Mouse (Mus musculus): ENCODE data around the gene Ksr2.

Gene Ksr2

DNA sequence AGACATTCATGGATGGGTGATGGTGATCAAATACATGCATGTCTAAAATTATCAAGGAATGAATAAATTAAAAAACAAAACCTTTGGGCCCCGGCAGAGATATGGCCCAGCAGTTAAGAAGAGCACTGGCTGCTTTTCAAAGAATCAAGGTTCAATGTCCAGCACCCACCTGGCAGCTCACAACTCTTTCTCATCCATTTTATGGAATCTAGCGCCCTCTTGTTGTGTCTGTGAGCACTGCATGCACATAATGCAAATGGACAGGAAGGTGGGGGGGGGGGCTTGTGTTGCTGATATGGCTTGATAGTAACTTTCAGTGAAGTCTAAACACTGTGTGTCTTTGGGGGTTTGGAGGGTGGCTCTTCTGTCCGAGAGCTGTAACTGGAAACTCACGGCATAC lies 5.6 kb upstream of the Ksr2 start:
- in situ Hi-C loops (cut with MboI, MseI) = no loop called here

DNA sequence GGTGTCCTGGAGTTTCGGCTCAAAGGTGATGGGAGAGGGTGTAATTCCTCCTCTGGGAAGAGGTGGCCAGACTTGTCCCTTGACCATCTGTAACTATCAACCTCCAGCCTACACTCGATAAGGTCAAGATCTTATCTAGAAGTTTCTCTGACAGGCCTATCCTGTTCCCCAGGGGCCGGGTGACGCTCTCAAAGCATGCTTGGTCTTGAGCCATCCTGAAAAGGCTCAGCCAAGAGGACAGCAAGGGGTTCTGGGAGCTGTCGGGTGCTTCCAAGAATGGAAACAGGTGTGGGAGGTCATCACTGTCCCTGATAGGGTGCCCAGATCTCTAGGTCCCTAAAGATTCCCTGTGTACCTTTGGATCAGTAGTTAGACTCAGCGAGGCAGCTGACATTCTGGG lies 4.4 kb upstream of the Ksr2 start:
- in situ Hi-C loops (cut with MboI, MseI) = no loop called here

DNA sequence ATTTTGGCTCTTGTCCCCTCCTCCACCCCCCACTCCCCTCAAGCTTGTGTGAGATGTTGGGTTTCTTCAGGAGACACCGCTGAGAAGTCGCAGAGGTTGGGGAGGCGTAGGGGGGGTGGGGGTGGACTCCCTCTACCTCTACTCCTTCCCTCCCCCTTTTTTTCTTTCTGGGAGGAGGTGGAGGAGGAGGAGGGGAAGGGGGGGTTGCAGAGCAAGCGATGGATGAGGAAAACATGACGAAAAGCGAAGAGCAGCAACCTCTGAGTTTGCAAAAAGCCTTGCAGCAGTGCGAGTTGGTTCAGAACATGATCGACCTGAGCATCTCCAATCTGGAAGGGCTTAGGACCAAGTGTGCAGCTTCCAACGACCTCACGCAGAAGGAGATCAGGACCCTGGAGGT lies 811 bp downstream of the Ksr2 start:
- in situ Hi-C loops (cut with MboI, MseI) = no loop called here

DNA sequence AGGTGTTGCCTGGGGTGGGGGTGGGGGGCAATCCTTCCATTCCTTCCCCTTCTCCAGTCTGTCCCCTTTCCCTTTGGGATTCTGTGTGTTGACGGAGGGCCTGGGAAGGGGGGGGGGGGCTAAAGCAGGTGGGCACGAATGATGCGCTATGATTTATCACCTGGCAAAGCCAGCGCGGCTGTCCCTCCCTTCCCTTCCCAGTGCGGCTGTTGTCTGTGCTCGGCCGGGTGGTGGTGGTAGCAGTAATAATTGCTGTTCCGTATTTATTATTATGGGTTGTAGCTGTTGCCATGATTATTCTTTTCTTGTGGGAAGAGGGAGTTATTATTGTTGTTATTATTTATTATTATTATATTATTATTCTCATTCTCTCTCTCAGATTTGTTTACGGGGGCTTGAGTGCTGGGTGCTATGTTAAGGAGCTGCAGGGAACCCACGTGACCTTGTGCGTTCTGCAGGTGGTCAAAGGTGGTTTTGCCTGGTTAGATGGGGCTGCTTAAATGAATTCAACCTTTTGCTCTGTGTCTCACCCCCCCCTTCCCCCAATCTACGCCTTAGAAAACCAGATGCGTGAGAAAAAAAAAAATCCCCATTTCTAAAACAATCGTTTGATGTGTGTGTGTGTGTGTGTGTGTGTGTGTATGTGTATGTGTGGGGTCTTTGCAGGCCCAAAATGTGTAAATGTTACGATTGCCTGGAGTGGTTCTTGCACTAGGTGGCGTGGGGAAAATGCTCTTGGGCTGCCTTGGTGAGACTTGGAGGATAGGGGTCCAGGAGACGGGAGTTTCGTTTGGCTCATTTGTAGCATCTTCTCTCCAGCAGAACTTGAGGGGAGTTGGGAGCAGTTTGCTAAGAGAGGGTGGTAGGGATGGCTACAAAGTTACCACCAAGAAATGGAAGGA lies 1.5 kb downstream of the Ksr2 start:
- in situ Hi-C loops (cut with MboI, MseI) = no loop called here

DNA sequence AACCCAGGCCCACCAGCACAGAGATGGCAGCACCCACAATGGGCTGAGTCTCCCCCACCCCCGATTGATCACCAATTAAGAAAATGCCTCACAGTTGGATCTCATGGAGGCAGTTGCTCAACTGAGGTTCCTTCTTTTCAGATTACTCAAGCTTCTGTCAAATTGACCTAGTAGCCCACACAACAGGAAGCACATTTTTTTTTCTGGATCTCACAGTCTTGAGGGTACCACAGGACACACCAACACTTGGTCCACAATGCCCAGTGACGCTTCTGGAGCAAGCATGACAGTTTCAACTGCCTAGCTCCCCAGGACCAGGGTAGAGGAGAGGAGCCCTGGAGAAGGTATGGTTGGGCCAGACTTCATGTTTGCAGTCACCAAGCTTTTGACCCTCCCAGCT lies 3.6 kb downstream of the Ksr2 start:
- in situ Hi-C loops (cut with MboI, MseI) = no loop called here

DNA sequence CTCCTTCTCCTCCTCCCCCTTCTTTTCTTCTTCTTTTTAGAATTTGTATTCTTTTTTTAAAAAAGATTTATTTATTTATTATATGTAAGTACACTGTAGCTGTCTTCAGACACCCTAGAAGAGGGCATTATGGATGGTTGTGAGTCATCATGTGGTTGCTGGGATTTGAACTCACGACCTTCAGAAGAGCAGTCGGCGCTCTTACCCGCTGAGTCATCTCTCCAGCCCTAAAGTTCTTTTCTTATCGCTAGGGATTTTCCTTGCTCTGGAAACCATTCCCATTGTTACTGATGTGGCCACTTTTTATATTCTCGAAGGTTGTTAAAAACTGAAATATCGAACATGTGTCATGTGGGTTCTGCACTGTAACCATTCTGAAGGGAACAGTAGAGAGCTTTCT lies 19.7 kb downstream of the Ksr2 start:
- in situ Hi-C loops (cut with MboI, MseI) = loop anchor here (10.0 kb wide), 1 partner anchor 1381 kb away; no protein-coding TSS in a partner anchor

DNA sequence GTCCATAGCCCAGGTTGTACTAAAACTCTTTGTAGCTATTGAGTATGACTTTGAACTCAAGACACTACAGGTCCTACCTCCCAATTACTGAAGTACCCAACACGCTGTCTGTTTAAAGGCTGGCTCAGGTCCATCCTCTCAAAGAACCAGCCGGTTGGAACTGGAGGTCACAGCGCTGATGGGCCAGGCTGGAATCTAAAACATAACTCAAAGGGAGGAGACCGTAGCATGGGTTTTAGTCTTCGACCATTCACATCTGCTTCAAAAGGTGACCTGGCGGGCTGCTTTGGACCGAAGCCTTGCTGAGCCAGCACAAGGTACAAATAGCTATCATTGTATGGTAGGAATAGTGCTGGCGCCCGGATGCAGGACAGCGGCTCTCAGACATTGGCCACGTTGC lies 26.5 kb downstream of the Ksr2 start:
- in situ Hi-C loops (cut with MboI, MseI) = loop anchor here (10.0 kb wide), 1 partner anchor 1405 kb away; no protein-coding TSS in a partner anchor

DNA sequence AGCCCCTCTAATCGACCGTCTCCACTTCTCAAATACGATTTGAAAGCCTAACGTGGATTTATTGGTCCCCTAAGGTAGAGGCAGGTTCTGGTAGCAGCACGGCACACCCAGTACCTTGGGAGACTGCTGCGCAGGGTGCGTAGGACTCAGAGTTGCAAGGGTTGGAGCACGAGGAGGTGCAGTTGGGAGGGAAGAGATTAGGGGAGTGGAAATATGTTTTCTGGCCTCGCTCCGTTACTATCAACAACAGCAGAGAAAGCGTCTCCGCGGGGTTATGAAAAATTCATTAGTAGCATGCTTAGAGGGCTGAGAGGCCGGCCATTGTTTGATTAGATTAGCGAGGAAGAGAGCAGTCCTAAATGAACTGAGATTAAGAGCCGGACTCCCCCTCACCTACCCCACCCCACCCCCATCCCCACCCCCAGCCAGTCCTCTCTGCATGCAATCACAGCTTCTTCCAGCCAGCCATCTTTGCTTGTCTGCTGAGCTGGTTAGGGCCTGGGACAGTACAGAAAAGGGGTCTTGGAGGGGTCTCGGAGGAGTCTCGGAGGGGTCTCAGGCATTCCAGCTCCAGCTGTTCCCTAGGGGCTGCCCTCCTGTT lies 27.5 kb downstream of the Ksr2 start:
- in situ Hi-C loops (cut with MboI, MseI) = loop anchor here (10.0 kb wide), 1 partner anchor 1403 kb away; no protein-coding TSS in a partner anchor

DNA sequence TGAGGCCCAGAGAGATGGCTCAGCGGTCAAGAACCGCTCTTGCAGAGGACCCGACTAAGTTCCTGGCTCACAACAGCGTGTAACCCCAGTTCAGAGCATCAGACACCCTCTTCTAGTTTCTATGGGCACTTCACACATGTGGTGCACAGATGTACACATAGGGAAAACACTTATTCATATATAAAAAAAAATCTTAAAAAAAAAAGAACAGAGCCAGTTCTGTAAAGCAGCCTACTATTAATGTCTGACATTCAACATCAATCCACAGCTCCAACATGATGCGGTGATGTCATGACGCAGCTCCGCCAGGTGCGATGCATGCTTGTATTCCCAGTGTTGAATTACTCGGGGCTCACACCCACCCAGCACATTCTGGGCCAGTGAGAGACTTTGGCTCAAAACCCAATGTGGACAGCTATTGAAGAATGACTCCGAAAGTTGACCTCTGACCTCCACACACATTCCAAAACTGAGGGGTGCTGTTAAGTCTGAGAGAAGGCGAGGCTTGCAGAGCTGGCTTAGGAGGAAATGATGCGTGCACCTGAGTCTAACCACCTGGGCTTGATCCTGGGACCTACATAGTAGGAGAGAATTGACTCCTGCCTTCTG lies 28.5 kb downstream of the Ksr2 start:
- in situ Hi-C loops (cut with MboI, MseI) = loop anchor here (10.0 kb wide), 1 partner anchor 1403 kb away; no protein-coding TSS in a partner anchor

DNA sequence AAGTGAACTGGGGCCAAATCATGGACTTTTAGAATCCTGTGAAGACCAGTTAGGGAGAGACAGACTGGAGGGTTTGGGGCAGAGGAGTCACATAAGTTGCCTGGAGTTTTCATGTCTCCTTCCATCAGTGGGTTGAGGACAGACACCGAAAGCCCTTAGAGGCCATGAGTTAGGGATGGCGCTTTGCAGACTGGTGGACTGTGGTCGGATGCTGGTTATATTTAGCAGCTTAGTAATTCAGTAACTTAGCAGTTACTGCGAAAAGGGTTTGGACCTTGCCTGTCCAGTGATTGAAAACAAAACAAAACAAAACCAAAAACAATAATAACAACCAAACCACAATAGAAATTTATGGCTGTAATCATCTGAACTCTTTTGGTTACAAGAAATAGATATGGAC lies 29.3 kb downstream of the Ksr2 start:
- in situ Hi-C loops (cut with MboI, MseI) = loop anchor here (10.0 kb wide), 1 partner anchor 1402 kb away; no protein-coding TSS in a partner anchor

DNA sequence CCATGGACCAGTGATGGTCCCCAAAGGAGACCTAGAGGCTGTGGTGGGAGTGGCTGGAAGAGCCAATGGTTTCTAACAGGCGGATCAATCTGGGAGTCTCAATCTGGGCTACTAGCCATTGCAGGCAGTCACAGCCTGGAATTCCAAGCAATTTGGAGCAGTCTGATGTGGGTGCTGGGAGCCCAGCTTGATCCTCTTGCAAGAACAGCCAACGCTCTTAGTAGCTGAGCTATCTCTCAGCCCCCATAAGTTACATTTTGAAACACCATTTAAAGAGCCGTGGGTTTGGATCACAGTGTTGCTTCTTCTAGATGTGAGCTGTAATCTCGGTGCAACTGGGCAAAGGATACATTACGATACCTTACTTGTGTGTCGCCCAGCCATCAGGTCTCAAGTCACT lies 30.1 kb downstream of the Ksr2 start:
- in situ Hi-C loops (cut with MboI, MseI) = loop anchor here (10.0 kb wide), 1 partner anchor 1401 kb away; no protein-coding TSS in a partner anchor

DNA sequence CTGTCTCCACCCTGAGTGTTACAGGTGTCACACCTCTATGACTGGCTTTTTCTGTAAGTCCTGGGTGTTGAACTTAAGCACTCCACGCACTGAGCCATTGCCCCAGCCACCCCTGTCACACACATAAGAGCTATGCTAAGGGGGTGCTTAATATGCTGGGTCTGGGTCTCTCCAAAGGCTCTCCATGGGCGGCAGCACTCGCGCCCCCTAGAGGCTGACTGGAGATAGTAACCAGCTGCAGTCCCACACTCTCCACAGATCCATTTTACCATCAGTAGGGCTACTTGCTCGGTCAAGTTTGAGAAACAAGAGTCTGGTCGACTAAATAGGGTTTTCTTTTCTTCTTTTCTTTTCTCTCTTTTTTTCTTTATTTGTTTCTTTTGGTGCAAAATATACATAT lies 33.9 kb downstream of the Ksr2 start:
- in situ Hi-C loops (cut with MboI, MseI) = loop anchor here (10.0 kb wide), 1 partner anchor 1397 kb away; no protein-coding TSS in a partner anchor

DNA sequence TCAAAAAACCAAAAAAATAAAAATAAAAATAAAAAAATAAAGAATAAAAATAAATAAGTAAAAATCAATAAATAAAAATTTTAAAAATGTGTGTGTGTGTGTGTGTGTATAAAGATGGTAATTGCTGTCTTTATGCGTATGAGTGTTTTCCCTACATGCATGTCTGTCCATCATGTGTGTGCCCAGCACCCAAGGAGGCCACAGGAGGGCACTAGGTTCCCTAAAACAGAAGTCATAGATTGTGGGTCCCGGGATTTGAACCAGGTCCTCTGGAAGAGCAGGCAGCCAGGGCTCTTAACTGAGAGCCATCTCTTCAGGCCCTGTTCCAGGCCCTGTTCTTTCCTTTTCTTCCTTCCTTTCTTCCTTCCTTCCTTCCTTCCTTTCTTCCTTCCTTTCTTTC lies 38.2 kb downstream of the Ksr2 start:
- in situ Hi-C loops (cut with MboI, MseI) = no loop called here

DNA sequence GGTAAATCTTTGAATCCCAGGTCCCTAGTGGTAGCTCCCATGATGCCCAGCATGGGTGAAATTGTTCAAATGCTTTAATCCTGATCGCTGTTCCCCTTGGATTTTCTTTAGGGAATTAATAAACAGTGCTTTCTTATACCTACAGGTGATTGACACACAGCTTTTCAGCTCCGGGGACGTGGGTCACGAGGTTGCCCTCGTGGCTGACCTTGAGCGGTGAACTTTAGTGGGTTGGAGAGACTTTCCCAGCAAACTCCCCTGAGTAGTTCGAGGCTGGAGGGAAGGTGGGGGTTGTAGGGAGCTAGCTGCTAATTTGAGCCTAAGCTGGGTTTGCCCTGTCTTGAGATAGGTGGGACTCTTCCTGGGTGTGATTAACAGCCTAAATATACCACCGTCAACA lies 41.7 kb downstream of the Ksr2 start:
- in situ Hi-C loops (cut with MboI, MseI) = no loop called here

DNA sequence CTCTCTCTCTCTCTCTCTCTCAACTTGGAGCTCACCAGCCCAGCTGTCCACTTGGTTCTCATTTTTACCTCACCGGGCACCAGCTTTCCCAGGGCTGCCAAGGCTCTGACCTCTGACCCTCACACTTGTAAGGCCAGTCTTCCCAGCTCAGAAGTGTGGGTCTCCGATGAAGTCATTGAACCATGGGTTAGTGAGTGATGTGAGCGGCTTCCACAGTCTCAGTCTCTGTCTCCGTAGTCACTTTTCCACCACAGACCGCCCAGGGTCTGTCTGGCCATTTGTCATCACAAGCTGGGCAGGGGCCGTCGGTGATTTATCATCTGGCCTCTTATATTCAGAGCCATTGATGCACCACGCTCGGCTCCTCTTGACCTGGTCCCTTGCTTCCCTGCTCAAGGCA lies 43.3 kb downstream of the Ksr2 start:
- in situ Hi-C loops (cut with MboI, MseI) = no loop called here

DNA sequence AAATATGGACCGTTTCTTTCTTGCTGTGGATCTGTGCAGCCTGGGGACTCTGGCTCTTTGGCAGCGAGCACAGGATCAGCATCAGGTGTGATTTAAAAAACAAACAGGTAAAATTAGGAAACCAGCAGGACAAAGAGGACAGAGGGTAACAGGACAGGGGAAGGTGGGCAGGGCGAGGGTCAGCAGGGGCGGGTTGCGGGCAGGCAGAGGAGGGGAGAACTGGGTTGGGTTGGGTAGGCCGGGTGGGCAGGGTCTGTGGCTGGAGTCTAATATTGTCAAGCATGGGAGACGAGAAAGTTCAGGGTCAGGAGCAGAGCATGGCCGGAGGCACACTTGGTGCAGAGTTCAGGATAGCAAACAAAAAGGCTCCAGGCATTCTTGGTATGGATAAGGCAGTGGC lies 43.8 kb downstream of the Ksr2 start:
- in situ Hi-C loops (cut with MboI, MseI) = no loop called here

DNA sequence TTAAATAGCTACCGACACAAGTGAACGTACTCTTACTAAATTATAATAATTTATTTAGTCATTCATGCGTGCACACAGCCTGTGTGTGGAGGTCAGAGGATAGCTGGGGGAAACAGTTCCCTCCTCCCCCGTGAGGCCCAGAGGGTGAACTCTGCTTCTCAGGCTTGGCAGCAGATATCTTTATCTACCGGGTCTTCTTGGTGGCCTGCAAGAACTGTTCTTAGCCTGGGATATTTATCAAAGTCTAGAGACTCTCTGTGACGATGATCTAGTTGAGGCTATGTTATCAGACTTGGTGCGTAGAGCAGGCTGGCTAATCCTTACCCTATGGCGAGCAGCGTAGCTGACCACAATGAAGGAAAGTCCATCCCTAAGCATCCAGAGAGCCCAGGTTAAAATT lies 45.1 kb downstream of the Ksr2 start:
- in situ Hi-C loops (cut with MboI, MseI) = no loop called here

DNA sequence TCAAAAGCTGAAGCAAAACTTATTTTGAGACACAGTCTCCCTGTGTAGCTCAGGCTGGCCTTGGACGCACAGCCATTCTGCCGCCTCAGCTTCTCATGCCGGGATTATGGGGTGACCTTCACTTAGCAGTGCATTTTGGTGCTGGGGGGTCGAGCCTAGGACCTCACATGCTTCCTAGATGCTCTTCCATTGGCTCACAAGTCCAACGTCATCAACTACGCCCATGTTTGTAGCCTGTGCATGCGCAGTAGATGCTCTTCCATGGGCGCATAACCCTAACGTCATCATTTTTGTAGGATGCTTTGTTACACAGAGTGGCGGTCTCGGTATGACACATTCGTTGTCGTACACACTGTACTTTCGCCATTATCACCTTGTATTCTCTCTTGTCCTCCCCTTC lies 46.5 kb downstream of the Ksr2 start:
- in situ Hi-C loops (cut with MboI, MseI) = no loop called here

DNA sequence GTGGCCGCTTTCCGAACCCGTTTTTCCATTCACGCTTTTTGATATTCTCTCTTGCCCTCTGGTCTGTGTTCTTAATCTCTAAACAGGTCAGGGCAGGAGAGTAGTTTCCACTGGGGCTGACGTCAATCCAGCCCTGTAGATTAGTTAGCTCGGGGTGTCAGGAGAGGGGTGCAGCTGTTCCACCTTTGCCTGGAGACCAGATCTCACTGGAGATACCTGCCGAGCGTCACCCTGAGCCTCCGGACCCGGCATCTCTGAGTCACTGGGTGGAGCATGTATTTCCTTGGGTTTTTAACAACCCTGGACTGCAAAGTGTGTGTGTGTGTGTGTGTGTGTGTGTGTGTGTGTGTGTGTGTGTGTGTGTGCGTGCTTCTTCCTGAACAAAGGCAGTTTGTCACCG lies 53.3 kb downstream of the Ksr2 start:
- in situ Hi-C loops (cut with MboI, MseI) = no loop called here

DNA sequence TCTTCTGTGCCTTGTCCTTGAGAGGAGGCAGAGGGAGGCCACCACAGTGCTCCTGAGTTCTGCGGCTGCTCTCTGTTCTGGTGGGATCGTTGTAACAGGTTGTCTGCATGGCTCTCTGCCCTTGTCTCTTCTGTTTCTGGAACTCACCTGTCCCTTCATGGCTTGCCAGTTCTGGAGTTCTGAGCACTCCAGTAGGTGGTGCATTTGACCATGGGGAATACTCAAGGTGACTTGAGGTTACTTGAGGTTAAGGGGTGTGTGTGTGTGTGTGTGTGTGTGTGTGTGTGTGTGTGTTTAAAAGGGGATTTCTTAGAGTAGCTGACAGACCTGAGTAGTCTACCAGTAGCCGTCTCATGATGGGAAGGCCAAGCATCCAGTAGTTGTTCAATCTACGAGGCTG lies 55.2 kb downstream of the Ksr2 start:
- in situ Hi-C loops (cut with MboI, MseI) = no loop called here

DNA sequence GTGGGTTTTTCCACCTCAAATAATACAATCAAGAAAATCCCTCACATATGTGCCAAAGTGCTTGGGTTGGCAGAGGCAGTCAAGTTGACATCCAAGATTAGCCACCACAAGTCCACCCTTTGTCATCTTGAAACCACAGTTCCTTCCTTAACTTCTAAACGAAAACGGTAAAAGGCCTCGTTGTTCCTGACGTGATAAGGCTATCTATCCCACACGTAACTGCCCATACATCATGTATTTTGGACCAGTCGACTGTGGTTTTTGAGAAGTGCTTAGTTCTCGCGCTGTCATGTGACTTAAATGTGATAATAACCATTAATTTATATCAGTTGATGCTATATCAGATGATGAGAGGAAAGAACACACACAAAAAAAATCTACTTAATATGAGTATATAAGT lies 55.8 kb downstream of the Ksr2 start:
- in situ Hi-C loops (cut with MboI, MseI) = no loop called here

DNA sequence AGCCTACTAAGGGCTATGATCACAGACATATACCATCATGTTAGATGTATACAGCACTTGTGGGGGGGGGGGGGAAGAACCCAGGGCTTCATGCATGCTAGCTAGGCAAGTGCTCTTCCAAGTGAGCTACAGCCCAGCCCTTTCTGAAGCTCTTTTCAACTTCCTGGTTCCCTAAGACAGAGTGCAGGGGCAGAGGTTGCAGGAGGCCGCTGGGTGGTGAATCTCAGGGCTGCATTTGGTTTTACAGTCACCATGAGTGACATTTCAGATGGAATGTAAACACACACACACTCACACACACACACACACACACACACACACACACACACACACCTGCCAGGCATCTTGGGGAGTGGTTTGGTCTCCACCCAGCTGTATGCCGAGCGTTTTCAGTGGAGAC lies 67.4 kb downstream of the Ksr2 start:
- in situ Hi-C loops (cut with MboI, MseI) = no loop called here

DNA sequence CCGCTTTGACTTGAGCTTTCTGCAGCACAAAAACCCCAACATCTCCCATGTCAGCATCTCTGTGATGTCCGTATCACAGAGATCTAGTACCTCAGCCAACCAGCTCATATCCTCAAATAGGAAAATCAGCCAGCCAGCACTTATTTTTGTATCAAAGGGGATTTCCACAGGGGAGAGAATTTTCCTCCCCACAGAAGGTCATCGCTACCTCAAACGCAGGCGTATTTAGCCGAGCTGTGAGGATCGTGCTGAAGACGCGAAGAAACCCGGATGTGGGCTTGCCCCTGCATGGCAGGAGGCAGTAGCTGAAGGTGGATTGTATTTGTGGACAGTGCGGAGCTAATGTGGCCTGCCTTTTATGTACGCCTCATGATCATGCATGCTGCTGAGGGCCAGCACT lies 67.8 kb downstream of the Ksr2 start:
- in situ Hi-C loops (cut with MboI, MseI) = no loop called here
